Mouse (Mus musculus) ES-Bruce4 (cell line): ENCODE measurements around the gene Lrrc49. TPM values are rescaled to one million over a fixed set of nuclear protein-coding genes. Genes with fewer than 3 reads are reported as not detected.
A peak's percentile ranks its signal among the peaks of the same experiment; 100 is the strongest.

ENCODE experiments used
- H3K27ac ChIP-seq: 2 replicates; pipeline ENCODE4 v1.5.1; 2012; ENCODE audit warnings: low read length, inconsistent platforms; ENCODE audit not compliant: insufficient read depth
- H3K27me3 ChIP-seq: 2 replicates; pipeline ENCODE4 v1.6.1; 2012; ENCODE audit warnings: mild to moderate bottlenecking, low read length, inconsistent platforms; ENCODE audit not compliant: control insufficient read depth, poor library complexity, insufficient read depth, severe bottlenecking
- H3K36me3 ChIP-seq: 2 replicates; pipeline ENCODE4 v1.6.1; 2012; ENCODE audit warnings: inconsistent platforms, mild to moderate bottlenecking, low read length, moderate library complexity; ENCODE audit not compliant: control insufficient read depth, poor library complexity, insufficient read depth, severe bottlenecking
- H3K4me1 ChIP-seq: one replicate; pipeline ENCODE4 v1.8.1; 2011; ENCODE audit warnings: low read length; ENCODE audit not compliant: control insufficient read depth, insufficient read depth
- H3K4me3 ChIP-seq: 2 replicates; pipeline ENCODE4 v1.5.1; 2011; ENCODE audit warnings: low read depth, mild to moderate bottlenecking, low read length
- H3K9ac ChIP-seq: 2 replicates; pipeline ENCODE4 v1.6.1; 2012; ENCODE audit warnings: low read depth, mild to moderate bottlenecking, inconsistent platforms; ENCODE audit not compliant: poor library complexity, severe bottlenecking
- H3K9me3 ChIP-seq: replicated peaks from 2 replicates; pipeline ENCODE4 v1.6.1; 2012; ENCODE audit warnings: mild to moderate bottlenecking, low read length, inconsistent platforms; ENCODE audit not compliant: control insufficient read depth, poor library complexity, insufficient read depth, severe bottlenecking
- CTCF ChIP-seq: IDR thresholded peaks from one replicate; pipeline ENCODE4 v1.8.1; 2011; ENCODE audit warnings: low read depth, low read length
- EP300 ChIP-seq: IDR thresholded peaks from 2 replicates; pipeline ENCODE4 v1.6.1; 2011; ENCODE audit warnings: low read depth, low read length; ENCODE audit not compliant: insufficient read depth
- POLR2A ChIP-seq: IDR thresholded peaks from one replicate; pipeline ENCODE4 v1.8.1; 2011; ENCODE audit warnings: low read length; ENCODE audit not compliant: insufficient read depth
- polyA plus RNA-seq: library from polyadenylated mRNA; stranded (reverse); fragments of >200 nt; gene quantifications from 2 replicates; pipeline ENCODE4 v1.2.4, GENCODE M21; 2011; ENCODE audit warnings: low read depth; ENCODE audit not compliant: missing spikeins, insufficient read depth, insufficient read length

The Lrrc49 gene
- polyA plus RNA-seq, 1 experiment = 5.7 TPM

DNA sequence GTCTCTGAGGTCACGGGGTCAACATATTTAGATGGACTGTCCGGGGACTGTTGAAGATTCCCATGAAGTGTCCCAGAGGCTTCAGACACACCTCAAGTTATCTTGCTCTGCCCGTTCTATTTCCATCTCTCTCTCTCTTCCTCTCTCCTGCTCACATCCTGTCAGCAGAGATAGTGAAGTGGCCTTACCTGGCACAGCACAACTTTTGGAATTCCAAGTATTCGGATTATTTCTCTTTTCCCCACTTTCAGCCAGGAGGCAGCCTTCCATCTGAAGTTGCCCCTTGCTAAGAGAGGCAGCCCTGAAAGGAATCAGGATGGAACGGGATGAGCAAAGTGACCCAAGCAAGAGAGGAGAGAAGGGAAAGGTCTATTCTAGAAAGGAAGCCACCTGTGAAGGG is 161.8 kb downstream of the Lrrc49 start:
- Histone ChIP-seq H3K36me3 (no peaks in the 10 kb centered on the region), H3K4me3 (no peak overlapping the region), H3K9me3 (no peaks in the 10 kb centered on the region), H3K9ac (no peak overlapping the region), H3K4me1 (peaks cover 2% of the 10 kb centered on the region), H3K27me3 (no peaks in the 10 kb centered on the region), H3K27ac (no peak overlapping the region)
- TF ChIP-seq POLR2A = no peak
- no peak for TF ChIP-seq CTCF
- no peak for TF ChIP-seq EP300

DNA sequence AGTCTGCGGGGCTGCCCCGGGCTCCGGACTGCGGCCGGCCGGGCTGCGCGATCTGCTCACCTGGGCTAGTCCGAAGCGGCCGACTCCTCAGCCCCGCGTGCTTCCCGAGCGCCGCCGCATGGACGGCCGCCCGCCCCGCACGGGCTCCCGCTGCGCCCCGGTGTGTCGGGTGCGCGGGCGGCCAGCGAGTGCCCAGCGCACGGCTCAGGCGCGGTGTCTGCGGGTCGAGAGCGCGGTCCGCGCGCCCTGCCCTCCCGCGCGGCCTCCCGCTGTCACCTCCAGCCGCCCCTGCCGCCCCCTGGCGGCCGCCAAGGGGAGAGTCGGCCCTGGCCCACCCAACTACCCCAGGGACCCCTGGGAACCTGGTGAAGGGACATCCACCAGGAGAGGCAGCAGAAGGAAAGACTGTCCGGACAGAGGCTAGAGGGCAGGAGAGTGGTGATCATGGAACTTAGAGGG is 166.1 kb downstream of the Lrrc49 start, which contains the start of gene Thsd4:
Gene Thsd4, minus strand, starts transcription at position 241 of the 459 bp plus-strand sequence.
- H3K9ac ChIP-seq = peak within 1 kb of the TSS; percentile 61
- no peak within 1 kb of the TSS for H3K27ac ChIP-seq
- H3K36me3 ChIP-seq = no peaks in the 10 kb centered on the region
- peaks cover 4% of the 10 kb centered on the region; the same call in 1 of the 2 replicates for H3K27me3 ChIP-seq
- TF ChIP-seq POLR2A = no peak
- peak; percentile 46 for TF ChIP-seq CTCF
- peak within 1 kb of the TSS; percentile 57 for H3K4me3 ChIP-seq
- H3K9me3 ChIP-seq = no peaks in the 10 kb centered on the region
- H3K4me1 ChIP-seq = peaks cover 2% of the 10 kb centered on the region

DNA sequence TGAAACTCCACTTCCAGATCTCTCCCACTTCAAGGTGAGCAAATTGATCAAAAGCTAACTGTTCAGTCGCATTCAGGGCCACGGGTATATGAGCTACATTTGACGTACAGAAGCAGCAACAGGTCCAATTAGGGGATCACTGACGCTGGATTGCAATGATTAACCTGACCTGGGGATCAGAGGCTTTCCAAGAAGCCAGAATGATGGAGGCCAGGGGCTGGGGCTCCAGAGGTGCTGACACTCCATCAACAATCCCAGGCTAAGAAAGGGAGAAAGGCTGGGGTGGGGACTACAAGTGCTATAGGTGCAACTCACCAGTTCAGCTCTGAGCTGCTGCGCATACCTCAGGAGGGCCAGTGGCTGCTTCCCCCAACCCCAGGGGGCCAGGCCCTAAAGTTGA is 166.8 kb downstream of the Lrrc49 start:
- Histone ChIP-seq H3K27me3 (peaks cover 4% of the 10 kb centered on the region; the same call in 1 of the 2 replicates), H3K27ac (no peak overlapping the region), H3K4me1 (peaks cover 2% of the 10 kb centered on the region), H3K4me3 (no peak overlapping the region), H3K9me3 (no peaks in the 10 kb centered on the region), H3K36me3 (no peaks in the 10 kb centered on the region), H3K9ac (peak overlapping the region; percentile 61; the same call in 1 of the 2 replicates)
- TF ChIP-seq CTCF (no peak), POLR2A (no peak), EP300 (no peak)

DNA sequence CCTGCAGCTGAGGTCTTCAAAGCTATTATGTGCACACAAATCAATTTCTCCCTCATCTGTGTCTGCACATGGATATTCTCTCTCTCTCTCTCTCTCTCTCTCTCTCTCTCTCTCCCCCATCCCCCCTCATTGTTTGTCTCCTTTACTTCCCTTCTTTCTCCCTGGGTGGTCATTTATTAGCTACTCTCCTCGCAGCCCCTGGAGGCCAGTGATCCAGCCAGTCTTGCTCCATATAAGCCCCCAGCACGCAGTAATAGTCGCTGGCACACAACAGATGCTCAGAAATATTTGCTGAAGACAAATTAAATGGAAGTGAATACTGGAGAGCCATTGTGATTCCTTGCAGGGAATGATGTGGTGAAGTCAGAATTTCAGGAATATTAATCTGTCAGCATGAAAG is 168.4 kb downstream of the Lrrc49 start:
- H3K27me3 ChIP-seq = peaks cover 4% of the 10 kb centered on the region; the same call in 1 of the 2 replicates
- peaks cover 2% of the 10 kb centered on the region for H3K4me1 ChIP-seq
- H3K4me3 ChIP-seq = no peak overlapping the region

More for the DNA sequence above, 168.4 kb downstream of the Lrrc49 start:
- H3K9me3 ChIP-seq = no peaks in the 10 kb centered on the region
- H3K27ac ChIP-seq = no peak overlapping the region
- no peaks in the 10 kb centered on the region for H3K36me3 ChIP-seq
- TF ChIP-seq POLR2A (no peak), CTCF (no peak), EP300 (no peak)
- no peak overlapping the region for H3K9ac ChIP-seq

Other genes with a start within 250 kb of the Lrrc49 start
- 1.9 and 2.7 TPM in 2 replicates for gene Thsd4, start 166.1 kb downstream of the Lrrc49 start, polyA plus RNA-seq
- 0.37 TPM in 1 of 2 replicates, not detected in the other for gene Larp6, start 24.8 kb upstream of the Lrrc49 start, polyA plus RNA-seq
- 29.7 and 31.0 TPM in 2 replicates for gene Uaca, start 106.4 kb upstream of the Lrrc49 start, polyA plus RNA-seq